Mouse (Mus musculus) c-Kit-positive CD71-positive TER-119-negative erythroid progenitor cells, embryonic 14.5 days (primary cell): ENCODE measurements around the gene Pdcd6ip.
"Not testable (repeated sequence)": the region's sequence is repeated elsewhere in the genome, so short reads cannot be mapped to it uniquely, and the experiment has no call there.

ENCODE experiments used
- DNase-seq: peaks from one replicate; pipeline ENCODE4 v3.0.0-alpha.2; 2013; ENCODE audit warnings: low read depth

Pdcd6ip gene

DNA sequence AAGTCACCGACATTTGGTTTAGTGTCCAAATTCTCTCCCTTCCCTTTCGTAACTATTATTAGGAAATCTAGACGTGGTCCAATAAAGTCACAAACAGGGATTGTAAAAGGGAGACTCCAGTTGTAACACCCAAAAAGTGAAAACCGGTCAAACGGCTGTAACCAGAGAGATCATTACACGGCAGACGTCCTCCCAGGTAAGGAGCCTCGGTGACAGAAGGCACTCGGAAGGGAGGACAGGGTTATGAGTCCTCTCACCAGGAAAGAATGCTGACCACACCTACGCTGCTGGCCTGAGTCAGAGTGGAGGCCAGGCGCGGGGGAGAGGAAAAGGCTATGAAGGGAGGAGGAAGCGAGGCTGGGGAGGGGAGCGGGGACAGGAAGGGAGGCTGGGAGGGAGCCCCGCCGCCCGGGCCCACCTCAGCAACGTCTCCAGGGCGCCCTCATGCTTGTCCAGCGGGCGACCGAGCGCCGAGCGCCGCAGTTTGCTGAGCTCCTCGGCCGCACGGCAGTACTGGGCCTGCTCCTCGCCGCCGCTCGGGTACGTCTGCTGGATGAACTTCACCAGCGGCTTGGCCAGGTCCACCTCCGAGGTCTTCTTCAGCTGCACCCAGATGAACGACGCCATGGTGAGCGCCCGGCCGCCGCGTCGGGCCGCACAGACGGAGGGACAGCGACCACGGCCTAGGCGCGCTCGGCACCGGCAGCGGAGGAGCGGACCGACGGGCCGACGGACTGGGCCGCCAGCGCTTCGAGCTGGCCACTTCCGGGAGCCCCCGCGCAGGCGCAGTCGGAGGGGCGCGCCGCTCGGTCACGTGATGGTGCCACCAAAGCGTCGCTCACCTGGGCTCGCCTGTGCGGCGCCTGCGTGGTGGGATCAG, at the start of gene Pdcd6ip:
Gene Pdcd6ip, minus strand, starts transcription at position 779 of the 880 bp plus-strand sequence.
- DNase-seq: peak; percentile 77

DNA sequence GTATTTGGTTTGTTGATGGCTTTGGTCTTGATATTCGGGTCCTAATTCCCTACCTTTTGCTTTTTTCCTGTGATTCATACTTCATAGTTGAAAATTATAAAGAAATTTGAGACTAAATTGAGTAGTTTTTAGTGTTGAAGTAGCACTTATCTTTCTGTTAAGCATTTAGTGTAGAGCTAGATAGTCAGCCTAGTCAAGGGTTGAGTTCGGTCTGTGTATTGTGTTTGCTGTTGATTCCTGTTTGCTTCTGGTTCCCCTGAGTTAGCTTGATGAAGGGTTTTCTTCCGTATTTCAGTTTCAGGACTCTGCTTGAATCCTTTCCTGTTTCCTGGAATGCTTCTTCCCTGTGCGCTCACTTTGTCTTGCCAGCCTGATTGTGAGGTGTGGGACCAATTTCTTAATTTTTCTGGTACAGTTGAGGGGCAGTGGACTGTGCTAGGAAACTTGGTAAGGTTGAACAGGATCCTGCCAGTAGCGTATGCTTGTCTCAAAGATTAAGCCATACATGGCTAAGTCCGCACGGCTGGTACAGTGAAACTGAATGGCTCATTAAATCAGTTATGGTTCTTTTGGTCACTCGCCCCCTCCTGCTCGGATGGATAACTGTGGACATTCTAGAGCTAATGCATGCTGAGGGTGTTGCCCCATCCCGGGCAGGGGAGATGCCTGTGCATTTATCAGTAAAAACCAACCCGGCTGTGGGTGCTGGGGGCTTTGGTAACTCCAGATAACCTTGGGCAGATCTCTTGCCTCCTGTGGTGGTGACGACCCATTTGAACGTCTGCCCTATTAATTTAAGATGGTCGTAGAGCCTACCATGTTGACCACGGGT, 48.0 kb upstream of the Pdcd6ip start:
- peak; percentile 54 for DNase-seq

DNA sequence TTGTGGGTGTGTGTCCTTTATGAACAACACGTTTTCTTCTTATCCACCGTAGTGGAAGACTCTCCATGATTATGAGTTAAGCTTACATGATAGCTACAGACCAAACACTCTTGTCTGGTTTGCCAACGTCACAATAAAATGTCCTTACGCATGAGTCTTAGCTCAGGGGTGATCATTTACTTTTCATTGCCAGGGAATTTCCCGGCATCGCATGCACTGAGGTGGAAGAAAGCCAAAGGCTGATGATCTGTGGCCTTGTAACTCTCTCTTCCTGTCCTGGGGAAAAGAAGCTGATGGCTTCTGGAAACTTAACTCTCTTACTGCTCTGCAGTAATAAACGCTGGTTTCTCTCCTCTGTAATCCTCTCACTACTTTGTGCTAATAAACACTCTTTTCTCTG, 41.3 kb upstream of the Pdcd6ip start:
- DNase-seq: no peak

DNA sequence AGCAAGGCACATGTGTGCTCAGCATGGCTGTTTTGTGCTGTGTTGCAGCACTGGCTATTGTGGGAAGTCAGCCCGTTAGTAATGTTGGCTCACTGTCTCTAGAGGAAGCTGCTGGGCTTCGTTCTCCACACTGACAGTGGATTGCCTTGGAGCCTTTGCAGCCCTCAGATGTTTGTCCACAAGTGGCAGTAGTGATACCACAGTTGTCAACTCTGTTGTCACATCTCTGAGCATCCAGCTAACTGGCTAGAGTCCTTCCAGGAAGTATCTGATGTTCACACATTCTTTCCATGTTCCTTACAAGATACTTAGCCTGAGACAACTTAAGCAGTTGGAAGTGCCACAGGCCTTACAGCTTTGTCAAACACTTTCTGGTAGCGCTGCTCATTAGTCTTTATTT, 35.2 kb upstream of the Pdcd6ip start:
- no peak for DNase-seq

DNA sequence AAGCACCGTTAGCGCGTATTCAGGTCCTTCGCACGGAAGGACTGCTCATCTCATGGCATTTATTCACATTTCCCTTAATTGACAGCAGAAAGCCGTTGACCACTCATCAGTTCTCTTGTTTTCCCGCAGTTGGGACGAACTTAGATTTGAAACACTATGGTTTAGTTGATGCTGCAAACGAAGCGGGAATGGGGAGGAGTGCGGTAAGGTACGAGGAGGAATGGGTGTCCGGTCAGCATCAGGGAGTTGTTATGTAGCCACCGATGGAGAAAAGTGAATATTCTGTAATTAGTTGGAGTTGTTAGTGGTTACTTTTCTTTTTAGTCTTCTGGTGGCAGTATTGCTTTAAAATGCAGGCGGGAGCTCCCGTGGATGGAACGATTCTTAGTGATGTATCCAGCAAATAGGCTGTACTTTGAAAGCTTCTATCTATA, 34.3 kb upstream of the Pdcd6ip start:
- no peak for DNase-seq

DNA sequence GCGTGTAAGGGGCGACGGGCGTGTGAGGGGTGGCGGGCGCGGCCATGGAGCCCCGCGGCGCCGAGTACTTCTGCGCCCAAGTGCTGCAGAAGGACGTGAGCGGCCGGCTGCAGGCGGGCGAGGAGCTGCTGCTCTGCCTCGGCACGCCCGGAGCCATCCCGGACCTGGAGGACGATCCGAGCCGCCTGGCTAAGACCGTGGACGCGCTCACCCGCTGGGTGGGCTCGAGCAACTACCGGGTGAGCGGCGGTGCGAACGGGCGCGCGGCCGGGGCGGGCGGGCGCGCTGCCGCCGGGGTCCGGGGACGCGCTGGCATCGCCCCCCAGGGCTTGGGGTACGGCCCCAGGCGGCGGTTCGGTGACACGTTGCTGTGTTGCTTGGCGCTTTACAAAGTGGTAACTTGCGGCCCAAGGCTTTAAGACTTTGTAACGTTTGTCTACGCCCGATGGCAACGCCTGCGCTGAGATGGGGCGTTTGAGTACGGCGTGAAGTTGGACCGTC, 33.6 kb upstream of the Pdcd6ip start:
- peak; percentile 53 for DNase-seq

DNA sequence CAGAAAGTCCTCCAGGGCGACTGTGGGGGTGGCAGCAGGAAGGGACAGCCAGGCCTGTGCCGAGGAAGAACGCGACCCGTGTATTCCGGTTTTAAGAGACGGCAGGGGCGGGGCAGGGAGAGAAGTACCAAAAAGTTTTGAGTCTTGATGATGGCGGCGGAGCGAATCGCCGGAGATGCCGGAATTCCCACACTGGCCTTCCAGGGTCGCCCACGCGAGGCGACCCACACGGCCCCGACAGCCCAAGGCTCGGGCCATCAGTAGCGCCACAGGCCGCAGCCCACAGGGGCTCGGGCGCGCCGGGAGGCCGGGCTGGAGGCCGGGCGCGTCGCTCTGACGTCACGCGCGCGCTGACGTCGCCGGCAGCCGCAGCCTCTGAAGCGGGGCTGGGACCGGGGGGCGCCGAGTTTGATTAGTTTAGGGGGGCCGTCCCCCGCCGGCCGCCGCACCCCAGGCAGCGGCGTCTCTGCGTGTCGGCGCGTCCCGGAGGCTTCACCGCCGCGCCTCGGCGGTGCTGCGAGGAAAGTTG, 33.1 kb upstream of the Pdcd6ip start, which contains the start of gene Clasp2:
Gene Clasp2, plus strand, starts transcription at position 366 of the 529 bp plus-strand sequence.
- peak; percentile 60 for DNase-seq

DNA sequence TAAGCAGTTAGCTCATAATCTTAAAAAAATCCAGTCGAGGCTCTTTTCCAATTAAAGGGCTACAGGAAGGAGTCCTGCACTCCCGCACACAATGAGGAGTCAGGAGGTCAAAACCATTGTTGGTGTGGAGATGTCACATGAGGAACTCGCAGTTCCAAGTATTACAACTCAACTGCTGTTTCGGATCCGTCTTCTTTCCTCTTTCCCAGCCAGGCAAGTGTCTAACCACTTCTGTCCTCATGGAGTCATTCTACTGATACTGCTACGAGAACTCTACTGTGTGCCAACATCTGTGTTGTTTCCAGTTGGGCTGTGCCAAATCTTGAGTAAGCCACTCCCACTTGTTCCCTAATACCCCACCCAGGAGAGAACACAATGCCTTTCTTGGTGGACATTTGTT, 30.9 kb upstream of the Pdcd6ip start:
- DNase-seq: no peak

DNA sequence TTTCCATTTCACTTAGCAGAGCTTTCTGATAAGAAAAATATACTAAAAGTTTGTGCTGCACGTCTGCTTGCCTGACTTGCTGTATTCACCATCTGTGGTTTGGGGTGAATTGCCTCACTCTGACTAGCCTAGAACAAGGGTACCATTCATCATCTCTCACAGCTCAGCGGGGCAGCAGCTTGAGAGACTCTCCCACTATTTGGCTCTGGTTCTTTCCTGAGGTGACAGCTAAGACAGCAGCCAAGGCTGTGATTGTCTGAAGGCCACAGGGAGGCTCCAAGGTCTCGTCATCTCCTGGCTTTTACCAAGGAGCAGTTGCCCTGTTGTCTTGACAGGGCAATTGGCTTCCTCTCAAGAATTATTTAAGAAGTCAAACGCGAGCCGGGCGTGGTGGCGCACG, 30.0 kb upstream of the Pdcd6ip start:
- no peak for DNase-seq

DNA sequence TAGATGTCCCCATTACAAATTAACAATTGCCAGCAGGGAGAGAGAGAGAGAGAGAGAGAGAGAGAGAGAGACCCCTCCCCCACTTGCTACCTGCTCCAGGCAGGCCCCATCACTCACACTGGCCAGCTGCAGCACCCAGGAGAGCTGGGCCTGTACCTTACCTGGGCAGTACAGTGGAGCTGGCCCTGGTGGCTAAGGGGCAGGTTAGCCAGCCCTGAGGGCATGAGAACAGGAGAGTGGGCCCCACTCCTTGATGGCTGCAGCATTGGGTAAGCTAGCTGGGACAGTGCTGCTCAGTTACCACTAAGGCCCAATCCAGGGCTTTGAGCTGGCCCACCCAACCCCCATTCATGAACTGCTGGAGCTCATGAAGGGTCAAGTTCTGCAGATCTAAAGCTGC, 27.9 kb upstream of the Pdcd6ip start:
- DNase-seq: no peak

DNA sequence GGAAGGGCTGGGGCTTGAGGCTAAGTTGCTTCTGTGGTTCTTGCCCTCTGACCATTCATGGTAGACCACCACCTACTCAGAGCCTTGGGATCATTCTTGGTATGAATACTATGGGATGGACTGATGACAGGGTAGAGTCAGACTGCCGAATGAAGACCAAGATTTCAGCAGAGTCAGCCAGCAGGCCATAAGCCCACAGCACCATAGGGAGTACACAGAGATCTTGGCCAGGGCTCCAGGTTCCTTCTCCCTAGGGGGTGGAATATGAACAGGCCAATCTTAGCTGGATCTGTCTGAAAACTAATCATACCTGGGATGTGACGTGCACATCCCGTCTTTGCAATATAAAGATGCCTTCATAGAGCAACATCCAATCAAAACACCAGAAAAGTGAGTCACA, 23.5 kb upstream of the Pdcd6ip start:
- DNase-seq: no peak

DNA sequence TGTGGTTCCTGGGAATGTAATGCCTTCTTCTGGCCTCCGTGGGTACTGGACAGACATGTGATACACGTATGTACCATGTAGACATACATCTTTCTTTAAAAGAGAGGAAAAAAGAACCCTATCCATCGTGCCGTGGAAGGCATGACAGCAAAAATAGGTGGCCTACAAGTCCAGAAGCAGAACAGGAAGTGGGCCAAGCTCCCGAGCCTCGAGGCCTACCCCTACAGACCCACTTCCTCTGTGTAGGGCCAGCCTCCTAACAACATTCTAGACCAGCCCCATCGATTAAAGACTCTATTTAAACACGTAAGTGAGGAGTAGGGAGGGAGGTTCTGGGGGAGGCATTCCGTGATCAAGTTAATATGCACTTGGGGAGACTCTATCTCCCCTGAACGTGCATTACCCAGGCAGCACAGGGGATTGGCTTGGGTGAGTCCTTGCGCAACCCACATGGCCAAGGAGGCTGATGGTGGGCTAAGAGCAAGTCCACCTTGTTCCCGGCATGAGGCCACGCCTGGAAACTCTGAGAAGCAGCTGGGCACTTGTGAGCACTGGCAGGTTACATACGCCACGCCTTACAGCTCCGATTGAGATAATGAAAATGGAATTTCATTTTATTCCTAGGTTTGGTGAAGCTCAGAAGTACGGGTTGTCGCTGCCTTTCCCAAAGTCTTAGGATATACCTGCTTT, 19.1 kb upstream of the Pdcd6ip start:
- DNase-seq: no peak

DNA sequence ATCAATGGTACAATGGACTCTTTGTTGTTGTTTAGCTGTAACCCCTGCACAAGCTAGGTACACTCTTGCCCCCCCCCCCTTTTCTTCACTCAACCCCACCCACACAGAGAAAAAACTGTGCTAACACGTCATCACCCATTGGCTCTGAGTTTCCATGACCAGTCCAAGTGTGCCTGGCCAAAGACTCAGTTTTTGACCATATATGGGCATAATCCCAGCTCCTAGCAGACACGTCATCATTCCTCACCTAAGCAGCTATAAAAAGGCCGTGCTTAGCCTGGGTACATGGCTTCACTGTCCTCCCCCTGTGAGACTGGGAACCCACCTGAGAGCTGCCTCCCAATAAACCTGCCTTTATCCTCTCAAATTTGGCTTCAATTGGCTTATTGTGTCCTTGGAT, 18.1 kb upstream of the Pdcd6ip start:
- no peak for DNase-seq

DNA sequence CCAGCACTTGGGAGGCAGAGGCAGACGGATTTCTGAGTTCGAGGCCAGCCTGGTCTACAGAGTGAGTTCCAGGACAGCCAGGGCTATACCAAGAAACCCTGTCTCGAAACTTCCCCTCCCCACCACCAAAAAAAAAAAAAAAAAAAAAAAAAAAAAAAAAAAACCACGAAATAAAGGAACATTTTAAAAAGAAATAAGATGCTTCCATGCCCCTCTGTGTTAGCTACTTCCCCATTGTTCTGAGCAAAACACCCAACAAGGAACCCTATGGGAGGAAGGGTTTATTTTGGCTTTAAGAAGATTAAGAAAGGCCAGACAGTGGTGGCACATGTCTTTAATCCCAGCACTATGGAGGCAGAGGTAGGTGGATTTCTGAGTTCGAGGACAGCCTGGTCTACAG, 17.6 kb upstream of the Pdcd6ip start:
- not testable (repeated sequence) for DNase-seq

DNA sequence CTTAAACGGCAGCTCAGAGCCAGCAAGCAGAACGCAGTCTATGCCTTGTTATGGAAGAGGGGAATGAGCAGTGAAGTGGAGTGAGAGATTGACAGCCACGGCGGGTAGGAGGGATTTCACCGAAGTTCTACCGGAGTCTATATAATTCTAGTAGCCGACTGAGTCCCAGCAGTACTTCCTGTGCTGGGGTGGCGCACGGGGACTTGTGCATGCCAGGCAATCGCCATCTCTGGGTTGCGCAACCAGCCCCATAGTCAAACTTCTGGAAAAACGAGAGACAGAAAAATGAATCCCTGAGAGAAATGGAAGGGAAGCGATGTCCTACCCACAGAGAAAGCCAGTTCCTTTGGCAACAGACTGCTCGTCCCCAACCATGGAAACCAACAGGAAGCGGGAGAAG, 16.6 kb upstream of the Pdcd6ip start:
- no peak for DNase-seq

DNA sequence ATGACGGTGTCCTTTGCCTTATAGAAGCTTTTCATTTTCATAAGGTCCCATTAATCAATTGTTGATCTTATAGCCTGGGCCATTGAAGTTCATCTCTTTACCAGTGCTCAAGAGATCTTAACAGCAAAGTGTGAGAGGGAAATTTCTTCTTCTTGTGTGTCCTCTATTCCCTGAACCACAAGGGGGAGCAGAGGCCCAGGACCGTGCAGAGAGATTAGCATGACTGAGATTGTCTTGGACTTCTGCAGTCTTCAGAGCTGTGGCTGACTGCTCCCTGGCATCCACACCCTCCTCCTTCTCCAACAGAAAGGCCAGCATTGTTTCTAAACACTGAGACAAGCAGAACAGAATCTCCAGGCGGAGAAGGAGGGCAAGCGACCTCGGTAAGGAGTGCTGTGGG, 11.0 kb upstream of the Pdcd6ip start:
- DNase-seq: no peak

DNA sequence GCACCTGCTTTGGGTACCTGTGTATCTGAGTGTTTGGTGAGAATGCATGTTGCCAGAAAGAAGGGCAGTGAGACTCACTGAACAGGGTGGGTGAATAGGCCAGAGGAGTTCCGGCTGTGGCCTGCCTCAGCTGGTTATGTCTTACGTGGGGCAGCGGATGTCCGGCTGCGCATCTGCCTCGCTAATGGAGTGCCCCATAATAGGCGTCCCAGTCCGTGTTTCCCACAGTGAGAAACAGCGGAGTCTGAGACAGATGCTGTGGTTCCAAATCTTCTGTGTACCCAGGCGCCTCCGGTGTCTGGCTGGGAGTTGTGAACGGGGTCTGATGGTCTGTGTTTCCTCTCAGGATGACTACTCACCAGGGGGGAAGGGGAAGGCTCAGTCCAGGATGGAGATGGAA, 2.8 kb upstream of the Pdcd6ip start:
- no peak for DNase-seq

DNA sequence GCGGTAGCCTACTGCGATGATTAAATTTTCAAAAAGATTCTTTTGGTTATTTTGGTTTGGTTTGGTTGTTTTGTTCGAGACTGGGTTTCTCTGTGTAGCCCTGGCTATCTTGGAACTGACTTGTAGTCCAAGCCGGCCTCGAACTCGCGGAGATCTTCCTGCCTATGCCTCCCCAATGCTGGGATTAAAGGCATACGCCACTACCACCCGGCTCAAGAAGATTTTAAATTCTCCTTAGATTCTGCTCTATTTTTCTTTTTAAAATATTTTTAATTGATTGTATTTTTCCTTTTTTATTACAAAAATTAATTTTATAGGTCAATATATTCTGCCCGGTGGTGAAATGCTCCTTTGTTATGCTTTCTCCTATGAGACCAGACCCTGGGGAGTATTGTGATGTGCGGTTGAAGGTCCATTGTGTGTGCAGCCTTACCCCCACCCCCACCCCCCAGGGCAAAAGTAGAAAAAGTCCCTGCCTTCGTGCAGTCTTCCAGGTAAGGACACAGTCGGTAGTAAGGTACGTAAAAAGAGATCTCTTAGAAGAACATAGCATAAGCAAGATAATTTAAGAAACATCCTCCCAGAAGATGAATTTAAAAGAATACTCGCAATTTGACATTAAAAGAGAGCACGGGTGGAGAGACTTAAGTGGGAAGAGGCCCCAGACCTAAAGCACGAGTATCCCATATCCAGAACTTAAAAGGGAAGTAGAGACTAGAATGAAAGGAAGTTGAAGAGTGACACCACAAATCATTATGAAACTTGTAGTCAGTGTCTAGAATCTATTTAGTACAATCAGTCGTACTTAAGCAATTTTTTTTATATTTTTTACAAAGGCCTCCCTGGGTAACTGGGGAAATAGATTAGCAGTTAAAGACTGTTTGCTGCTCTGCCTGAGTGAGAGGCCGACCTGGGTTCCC, 562 bp upstream of the Pdcd6ip start:
- no peak for DNase-seq

DNA sequence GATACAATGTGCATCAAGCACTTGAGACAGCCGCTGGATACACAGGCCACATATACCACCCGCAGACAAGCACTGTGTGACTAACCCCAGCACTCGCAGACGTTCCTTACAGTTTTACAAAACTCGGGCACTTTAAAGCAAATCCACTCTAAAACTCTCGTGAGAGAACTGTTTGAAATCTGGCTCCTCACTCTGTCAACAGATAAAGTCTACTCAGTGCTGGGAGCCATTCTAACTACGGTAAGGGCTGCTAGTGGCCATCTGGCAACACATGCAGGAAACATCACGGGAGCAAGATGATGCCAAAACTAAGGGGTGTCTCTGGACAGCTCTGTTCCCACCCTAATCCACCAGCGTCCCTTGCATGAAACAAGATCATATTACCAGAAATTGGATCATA, 1.2 kb downstream of the Pdcd6ip start:
- DNase-seq: no peak

DNA sequence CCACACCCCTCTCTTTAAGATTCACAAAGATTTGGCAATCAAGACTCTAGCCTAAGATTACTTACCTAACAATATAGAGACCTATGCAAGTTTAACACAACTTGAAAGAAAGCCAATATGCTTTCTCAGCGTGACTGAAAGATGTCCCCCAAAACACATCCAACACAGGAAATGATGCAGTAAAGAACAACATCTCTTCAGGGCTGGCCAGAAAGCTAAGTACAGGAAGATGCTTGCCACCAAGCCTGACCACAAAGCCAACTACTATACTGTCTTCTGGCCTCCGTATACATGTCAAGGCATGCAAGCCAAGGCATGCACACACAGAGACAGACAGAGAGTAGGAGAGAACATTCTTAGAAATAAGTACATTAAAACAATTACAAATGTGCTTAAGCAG, 2.0 kb downstream of the Pdcd6ip start:
- no peak for DNase-seq
